Mouse (Mus musculus) granulocyte monocyte progenitor cell, adult 5-6 weeks (primary cell): ENCODE results near the gene Utp15. TPM values are rescaled to one million over a fixed set of nuclear protein-coding genes. Genes with fewer than 3 reads are reported as not detected.

Source experiments
- ATAC-seq: replicated peaks from 2 replicates; pipeline ENCODE4 v1.8.0; 2016; ENCODE audit warnings: mild to moderate bottlenecking, moderate TSS enrichment, inconsistent platforms; ENCODE audit not compliant: poor library complexity, severe bottlenecking
- total RNA-seq, 2 experiments: library from RNA; stranded (forward) in 1 of 2; stranded (reverse) in 1 of 2; fragments of 200-712, 200-1000 nt in 1 of 2; fragments of >200 nt in 1 of 2; fragmentation: Nextera tagmentation in 1 of 2; gene quantifications; 2 replicates each; pipeline ENCODE4 v1.2.3; 2014 to 2017

Gene Utp15
- total RNA-seq (2014; fragmentation: Nextera tagmentation) (24.9 and 26.4 TPM in 2 replicates), total RNA-seq (2017) (47.6 and 53.0 TPM in 2 replicates)

- peak; percentile 95 for ATAC-seq
These were observed at the start of gene Utp15, which contains the start of gene Ankra2 for GRCm38 (mm10) chr13:98262636-98263457. Gene Utp15 (minus strand): TSS chr13:98263041. Gene Ankra2 (plus strand): TSS chr13:98263074.

DNA sequence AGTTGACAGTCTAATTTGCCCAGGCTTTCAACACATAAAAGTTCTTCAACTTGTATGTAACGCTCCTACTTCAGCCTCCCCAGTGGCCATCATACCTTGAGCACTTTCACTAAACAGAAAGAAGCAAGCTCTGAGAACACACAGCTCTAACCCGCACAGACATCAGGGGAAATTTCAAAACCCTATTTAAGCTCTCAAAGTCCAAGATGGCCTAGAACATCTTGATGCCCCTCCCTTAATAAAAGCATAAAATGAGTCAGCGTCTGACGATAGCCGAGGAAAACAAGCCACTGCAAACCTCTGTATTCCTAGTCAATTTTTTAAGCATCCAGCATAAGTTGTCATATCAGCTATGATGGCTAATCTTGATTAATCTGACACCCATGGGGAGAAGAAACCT is 48.8 kb upstream of the Utp15 start:
- no peak for ATAC-seq

DNA sequence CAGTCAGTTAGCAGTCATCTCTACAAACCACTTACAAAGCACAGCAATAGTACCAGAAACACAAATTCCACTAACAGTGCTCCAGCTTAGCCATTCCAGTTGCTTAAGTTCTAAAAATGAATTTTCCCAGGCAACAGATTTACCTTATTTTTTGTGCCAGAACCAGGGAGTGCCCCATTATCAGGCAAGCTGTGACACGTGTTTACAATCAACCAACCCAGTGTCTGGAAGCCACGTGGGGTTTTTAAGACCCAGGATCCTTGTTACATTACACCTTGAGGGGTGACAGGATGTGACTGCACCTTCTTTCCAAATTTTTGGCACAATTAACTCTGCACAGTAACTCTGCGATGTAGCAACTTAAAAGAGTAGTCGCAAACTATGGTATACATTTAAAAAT is 45.9 kb upstream of the Utp15 start:
- no peak for ATAC-seq

GRCm38 (mm10) chr13:98308004-98308403 is 45.2 kb upstream of the Utp15 start:
- ATAC-seq = no peak

GRCm38 (mm10) chr13:98306852-98307475 is 44.1 kb upstream of the Utp15 start:
- no peak for ATAC-seq

DNA sequence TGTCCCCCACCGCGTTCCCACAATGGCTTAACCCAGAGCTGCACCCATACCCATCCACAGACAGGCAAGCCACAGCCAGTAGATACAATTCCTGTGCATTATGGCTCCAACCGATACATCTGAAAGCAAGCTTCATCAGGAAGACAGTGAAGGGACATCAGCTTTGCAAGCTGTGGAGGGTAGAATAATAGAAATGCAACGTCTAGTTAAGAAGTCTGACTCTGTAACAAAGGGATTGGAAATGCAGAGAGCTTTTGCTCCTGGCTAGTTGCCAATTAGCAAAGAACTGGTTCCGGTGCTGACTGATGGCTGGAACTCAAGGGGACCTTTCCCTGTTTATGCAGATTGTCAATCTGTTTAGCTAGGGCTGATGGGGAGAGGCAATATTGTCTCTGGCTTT is 43.6 kb upstream of the Utp15 start:
- no peak for ATAC-seq

GRCm38 (mm10) chr13:98305257-98305656 is 42.4 kb upstream of the Utp15 start:
- ATAC-seq = 0 out of 2 replicates have a peak, but pooled peaks have one; percentile 37

DNA sequence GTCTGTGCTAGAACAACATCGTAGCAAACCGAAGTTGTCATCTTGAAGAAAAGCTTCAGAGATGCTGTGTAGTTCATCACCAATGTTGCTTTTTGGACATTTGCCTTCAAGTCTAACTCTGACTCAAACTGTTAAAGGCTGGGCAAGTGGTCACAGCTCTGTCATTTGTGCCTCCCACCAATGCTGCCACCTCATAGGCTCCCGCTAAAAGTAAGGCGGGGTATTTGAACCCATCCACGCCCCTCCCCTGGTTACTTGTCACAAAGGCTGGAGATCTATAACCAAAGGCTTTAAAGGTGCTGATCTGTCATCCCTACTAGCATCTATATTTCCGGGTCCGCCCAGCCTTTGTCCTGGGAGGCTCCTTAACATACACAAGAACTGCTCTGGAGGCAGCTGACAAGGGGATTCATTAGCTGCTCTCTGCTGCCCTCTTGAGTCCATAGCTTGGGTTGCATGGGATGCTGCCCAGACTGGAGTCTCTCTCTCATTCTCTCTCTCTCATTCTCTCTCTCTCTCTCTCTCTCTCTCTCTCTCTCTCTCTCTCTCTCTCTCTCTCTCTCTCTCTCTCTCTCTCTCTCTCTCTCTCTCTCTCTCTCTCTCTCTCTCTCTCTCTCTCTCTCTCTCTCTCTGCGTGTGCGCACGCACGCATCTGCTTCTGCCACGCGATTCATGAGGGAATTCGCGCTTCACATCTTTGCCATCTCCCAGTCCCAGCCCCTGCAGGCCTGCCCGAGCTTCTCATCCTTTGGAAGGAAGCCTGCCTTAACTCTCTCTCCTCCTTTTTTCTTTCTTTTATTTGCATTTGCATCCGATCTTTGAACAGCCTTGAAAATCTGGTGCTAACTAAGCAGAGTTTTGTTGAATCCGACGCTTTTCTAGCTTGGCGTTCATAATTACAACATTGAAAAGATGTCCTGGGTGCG is 36.3 kb upstream of the Utp15 start:
- peak; percentile 94 for ATAC-seq

GRCm38 (mm10) chr13:98297883-98298482 is 35.1 kb upstream of the Utp15 start:
- ATAC-seq = no peak

DNA sequence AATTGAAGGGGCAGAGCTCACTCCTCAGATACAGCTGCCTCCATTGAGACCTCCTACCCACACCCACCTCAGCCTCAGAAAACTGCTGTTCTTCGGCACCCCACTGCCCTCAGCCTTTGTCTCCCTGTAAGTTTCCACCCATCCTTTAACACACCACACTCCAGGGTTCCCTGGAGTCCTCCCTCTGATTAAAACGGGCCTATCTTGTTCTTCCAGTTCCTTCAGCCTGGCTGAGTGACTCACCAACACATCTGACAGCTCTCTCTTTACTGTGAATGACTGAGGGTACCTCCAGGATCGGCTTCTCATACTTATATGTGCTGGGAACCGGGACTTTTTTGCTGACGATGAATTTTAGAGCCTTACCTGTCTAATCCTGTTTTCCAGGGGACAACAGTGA is 33.2 kb upstream of the Utp15 start:
- ATAC-seq = no peak

DNA sequence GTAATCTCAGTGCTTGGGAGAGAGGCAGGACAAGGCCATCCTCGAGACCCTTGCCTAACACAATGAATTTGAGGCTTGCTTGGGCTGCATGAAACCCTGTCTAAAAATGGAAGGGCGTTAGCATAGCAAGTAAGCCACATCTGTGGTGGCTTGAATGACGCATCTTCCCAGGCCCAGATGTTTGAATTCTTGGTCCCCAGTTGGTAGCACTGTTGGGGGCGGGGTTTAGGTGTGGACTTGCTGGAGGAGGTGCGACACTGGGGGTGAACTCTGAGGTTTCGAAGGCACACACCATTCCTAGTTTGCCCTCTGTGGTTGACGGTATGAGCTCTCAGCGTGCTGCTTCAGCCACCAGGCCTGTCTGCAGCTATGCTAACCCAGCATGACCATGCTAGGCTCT is 28.9 kb upstream of the Utp15 start:
- no peak for ATAC-seq

DNA sequence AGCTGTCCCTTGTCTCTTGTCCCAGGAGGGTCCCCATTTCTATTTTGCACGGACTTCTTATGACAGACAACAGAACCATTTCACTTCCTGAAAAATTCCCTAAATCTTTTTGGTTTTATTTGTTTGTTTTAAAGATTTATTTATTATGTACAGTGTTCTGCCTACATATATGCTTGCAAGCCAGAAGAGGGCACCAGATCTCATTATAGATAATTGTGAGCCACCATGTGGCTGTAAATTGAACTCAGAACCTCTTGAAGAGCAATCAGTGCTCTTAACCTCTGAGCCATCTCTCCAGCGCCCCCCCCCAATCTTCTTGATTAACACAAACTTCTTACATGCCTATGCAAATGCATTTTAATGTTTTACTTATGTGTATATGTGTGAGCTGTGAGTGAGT is 27.9 kb upstream of the Utp15 start:
- no peak for ATAC-seq

DNA sequence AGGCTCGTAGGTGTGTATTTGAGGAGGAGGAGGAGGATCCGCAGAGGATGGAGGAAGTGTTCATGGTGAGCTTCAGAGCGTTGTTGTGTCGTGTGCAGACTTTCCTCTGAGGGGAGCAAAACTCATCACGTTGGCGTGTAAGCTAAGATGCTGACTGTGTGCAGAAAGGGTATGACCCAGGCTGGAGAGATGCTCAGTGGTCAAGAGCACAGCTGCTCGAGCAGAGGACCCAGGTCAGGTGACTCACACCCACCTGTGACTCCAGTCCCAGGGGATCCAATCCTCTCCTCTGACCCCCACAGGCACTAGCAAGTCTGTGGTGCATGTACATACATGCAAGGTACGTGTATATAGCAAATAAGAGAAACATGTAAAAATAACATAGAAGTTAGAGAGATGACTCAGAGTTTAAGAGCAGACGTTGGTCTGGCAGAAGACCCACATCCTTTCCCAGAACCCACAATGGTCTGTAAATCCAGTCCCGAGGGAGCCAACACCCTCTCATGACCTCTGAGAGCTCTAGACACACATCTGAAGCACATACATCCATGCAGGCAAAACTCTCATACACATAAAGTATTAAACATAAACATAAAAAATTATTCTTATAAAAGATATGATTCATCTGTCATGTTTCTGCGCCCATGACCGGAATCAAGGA is 18.3 kb upstream of the Utp15 start:
- no peak for ATAC-seq

DNA sequence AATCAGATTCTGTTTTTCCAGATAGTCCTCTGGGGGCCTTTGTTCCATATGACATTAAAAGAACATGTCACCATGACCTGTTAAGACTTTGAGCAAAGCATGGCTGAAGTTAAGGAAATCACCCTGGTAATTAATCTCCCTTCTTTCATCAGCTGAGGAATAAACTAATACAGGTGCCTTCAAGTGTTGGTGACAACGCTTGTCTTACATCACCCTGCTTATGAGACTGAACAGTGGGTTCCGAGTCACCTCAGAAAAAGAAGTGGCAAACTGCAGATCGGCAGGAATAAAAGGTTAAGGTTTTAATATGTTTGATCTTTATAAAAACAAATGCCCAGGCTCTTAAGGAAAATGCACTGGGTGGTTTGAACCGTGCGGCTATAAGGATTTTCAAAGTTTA is 16.8 kb upstream of the Utp15 start, which contains the start of gene Gm21976:
Gene Gm21976 (plus strand): TSS at position 202 of the 400 bp plus-strand sequence.
- ATAC-seq = no peak

DNA sequence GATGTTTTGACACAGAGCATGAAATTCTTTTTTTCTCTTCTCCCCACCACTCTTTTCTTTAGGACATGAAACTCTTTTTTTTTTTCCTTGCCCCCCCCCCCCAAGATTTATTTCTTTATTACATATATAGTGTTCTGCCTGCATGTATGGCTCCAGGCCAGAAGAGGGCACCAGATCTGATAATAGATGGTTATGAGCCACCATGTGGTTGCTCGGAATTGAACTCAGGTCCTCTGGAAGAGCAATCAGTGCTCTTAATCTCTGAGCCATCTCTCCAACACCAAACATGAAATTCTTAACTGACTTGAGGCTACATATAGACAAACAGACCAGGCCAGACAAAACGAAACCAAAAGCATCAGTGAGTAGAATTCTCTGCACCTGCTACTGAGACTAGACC is 14.7 kb upstream of the Utp15 start:
- ATAC-seq = no peak

- no peak for ATAC-seq
These were observed 13.4 kb upstream of the Utp15 start for GRCm38 (mm10) chr13:98276253-98276652.

DNA sequence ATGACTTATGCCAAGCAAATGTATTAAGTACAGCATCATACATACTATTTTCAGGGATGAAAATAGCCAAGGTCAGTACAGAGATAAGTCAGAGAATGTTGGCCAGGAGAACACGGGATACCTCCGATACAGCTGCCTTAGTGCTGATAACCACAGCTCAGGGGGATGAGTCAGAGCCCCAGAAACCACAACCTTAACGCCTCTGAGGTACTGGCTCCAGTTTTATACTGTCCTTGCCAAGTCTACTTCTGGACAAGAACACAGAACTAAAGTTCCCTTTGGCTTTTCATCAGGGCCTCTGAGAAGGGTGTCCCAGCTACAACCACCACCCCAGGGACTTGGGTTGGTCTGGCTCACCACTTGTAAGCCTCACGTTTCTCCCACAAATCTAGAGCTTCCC is 12.8 kb upstream of the Utp15 start:
- no peak for ATAC-seq

DNA sequence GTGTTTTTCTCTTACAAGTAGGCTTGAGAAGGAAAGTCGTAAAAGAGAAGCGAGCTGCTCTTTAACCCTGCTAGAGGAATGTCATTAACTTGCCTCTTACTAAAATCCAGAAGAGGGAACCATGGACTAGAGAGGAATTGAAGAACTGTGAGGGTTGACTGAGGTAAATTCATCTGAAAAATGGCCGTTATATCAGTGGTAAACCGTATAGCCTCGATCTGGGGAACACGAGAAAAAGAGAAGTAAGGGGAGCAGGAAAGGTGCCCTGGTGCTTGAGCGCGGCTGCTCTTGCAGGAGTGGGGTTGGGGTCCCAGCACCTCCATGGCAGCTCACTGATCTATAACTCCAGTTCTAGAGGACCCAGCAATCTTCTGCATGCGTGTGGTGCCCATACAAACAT is 11.2 kb upstream of the Utp15 start:
- ATAC-seq = no peak

- ATAC-seq = no peak
These were observed 1.3 kb upstream of the Utp15 start for GRCm38 (mm10) chr13:98264111-98264510.
